Mouse (Mus musculus): Measurements from ENCODE around the gene Elovl3.

- TF ChIP-seq CTCF (IDR thresholded peaks at IDR 0.05; ENCODE audit: control insufficient read depth, insufficient read depth, insufficient read length) (no peak), MAX (IDR thresholded peaks at IDR 0.05) (peak; percentile 28), MYOG (IDR thresholded peaks at IDR 0.05; ENCODE audit: control insufficient read depth, extremely low read depth, insufficient read length) (no peak), FOSL1 (IDR thresholded peaks at IDR 0.05; ENCODE audit: insufficient read depth, low read length, poor library complexity, severe bottlenecking) (no peak)
Measured at GRCm38 (mm10) chr19:46152127-46152803, 20.6 kb downstream of the Elovl3 start, which contains the start of gene Gbf1.

Measured in C2C12 (cell line).